Mouse (Mus musculus): ENCODE measurements at regions not wholly inside any gene's neighbourhood (a gene's known extent, or its start where the extent isn't known, plus 50 kb on each side); places are given as distances from the start of the nearest gene placed in this dataset.

DNA sequence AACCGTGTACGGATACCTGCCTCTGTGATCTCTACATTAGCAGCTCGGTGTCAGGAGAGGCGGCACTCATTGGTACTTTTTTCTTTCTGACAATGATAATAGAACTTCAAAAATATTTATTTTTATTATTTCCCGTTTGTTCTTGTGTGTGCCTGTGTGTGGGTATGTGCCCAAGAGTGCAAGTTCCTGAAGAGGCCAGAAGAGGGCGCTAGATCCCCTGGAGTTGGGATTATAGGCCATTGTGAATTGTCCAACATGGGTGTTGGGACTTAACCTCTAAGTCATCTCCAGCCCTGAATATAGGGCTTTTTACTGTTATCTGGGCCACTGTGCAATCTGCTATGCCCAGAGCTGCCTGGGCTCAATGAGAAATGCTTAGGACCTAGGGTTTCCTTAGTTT lies 99.6 kb upstream of the Zc3h12a start:
- ATAC-seq (ENCODE audit: low read depth) (no peak), DNase-seq (no peak)
- H3K4me1 ChIP-seq (replicated peaks), result no peaks in the 10 kb centered on the region
- H3K36me3 ChIP-seq, result no peaks in the 10 kb centered on the region
- 78% methylated on average over 6 of the region's 6 CpGs for WGBS (ENCODE audit: insufficient replicate concordance)
- H3K27me3 ChIP-seq, result peaks cover 7% of the 10 kb centered on the region; the same call in 1 of the 2 replicates
- H3K4me3 ChIP-seq (replicated peaks), result no peak overlapping the region
- H3K9ac ChIP-seq, result no peak overlapping the region
- H3K9me3 ChIP-seq (replicated peaks), result no peaks in the 10 kb centered on the region
- H3K4me2 ChIP-seq, result no peak overlapping the region
- no peak overlapping the region for H3K27ac ChIP-seq

DNA sequence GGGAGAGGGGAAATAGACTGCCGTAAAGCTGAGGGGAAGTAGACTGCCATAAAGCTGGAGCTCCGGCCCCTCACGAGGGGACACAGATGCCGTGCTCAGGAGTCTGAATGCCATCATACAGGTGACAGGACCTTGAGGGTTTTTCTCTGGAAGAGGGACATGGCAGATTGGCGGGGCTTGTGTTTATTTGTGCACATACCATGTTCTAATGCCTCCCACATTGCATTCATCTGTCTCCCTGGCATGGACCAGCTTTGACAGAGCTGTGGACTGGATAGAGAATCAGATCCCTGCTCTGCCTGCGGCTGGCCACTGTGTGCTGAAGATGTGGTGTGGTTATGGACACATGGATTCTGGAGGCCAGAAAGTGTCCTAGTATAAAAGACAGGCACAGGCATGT lies 95.3 kb upstream of the Zc3h12a start:
- no peak for ATAC-seq (ENCODE audit: low read depth)
- 40% methylated on average over 6 of the region's 6 CpGs for WGBS (ENCODE audit: insufficient replicate concordance)
- Histone ChIP-seq H3K4me1 (replicated peaks) (no peaks in the 10 kb centered on the region), H3K27me3 (no peaks in the 10 kb centered on the region), H3K27ac (no peak overlapping the region), H3K9me3 (replicated peaks) (no peaks in the 10 kb centered on the region), H3K36me3 (no peaks in the 10 kb centered on the region), H3K4me2 (no peak overlapping the region), H3K4me3 (replicated peaks) (no peak overlapping the region), H3K9ac (no peak overlapping the region)
- no peak for DNase-seq

DNA sequence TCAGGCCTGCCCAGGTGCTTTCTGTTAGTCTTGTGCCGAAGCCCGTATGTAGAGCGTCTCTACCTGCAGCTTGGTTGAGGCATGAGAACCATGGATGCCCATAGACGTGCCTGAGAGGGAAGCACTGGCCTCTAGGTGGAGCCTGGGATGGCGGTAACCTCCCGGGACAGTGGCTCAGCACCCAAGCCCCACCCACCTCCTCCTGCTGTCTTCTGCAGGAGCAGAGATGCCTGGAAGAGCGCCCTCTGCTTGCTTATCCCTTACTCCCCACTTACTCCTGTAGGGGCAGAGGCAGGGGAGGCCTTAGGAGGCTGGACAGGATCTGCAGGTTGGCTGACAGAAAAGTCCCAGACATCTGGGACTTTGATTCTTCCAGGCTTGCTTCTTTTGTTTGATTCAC lies 92.7 kb upstream of the Zc3h12a start:
- no peaks in the 10 kb centered on the region for H3K4me1 ChIP-seq (replicated peaks)
- 20% methylated on average over 7 of the region's 7 CpGs for WGBS (ENCODE audit: insufficient replicate concordance)
- H3K9me3 ChIP-seq (replicated peaks), result no peaks in the 10 kb centered on the region
- no peaks in the 10 kb centered on the region for H3K27me3 ChIP-seq
- H3K9ac ChIP-seq, result no peak overlapping the region
- H3K4me2 ChIP-seq, result no peak overlapping the region
- H3K27ac ChIP-seq, result no peak overlapping the region
- DNase-seq, result no peak
- ATAC-seq (ENCODE audit: low read depth), result no peak
- H3K4me3 ChIP-seq (replicated peaks), result no peak overlapping the region
- H3K36me3 ChIP-seq, result no peaks in the 10 kb centered on the region

DNA sequence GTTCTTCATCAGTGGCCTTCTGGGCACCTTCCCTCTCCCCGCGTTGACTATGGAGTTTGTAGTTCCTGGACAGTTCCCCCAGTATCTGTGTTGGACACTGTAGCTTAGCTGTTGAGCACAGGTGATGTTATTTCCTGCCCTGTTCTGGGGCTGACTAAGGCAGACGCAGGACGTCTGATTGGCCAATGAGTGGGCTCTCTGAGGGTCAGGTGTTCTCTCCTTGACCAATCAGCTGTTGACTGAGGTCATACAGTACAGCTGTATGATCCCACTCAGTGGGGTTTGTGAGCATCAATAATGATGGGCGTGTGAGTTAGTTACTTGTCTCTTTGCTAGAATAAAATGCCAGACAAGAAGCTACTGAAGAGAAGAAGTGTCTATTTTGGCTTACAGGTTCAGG lies 91.6 kb upstream of the Zc3h12a start:
- no peak overlapping the region for H3K4me3 ChIP-seq (replicated peaks)
- no peaks in the 10 kb centered on the region for H3K4me1 ChIP-seq (replicated peaks)
- no peak overlapping the region for H3K9ac ChIP-seq
- H3K36me3 ChIP-seq, result no peaks in the 10 kb centered on the region
- DNase-seq (no peak), ATAC-seq (ENCODE audit: low read depth) (no peak)
- H3K27me3 ChIP-seq, result no peaks in the 10 kb centered on the region
- WGBS (ENCODE audit: insufficient replicate concordance), result 66% methylated on average over 5 of the region's 5 CpGs
- H3K9me3 ChIP-seq (replicated peaks), result no peaks in the 10 kb centered on the region
- H3K27ac ChIP-seq, result no peak overlapping the region
- H3K4me2 ChIP-seq, result no peak overlapping the region

DNA sequence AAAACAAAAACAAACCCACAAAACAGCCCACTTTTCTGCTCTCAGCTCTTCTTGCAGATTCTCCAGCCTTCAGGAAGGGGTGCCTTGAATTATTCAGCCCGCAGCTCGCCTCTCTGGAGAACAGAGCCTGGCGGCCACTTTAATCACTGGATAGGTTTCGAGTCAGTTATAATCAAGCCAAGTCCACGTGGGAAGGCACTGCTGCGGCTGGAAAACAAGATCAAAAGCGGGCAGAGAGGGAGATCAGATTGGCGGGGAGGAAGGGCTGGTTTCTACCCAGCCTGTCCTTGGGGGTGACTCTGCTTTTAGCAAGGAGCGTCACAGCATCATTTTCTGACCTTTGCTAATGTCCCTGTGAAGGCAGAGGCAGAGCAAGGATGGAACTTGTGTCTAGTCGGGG lies 86.7 kb upstream of the Zc3h12a start:
- H3K4me3 ChIP-seq (replicated peaks), result no peak overlapping the region
- 50% methylated on average over 10 of the region's 10 CpGs for WGBS (ENCODE audit: insufficient replicate concordance)

DNA sequence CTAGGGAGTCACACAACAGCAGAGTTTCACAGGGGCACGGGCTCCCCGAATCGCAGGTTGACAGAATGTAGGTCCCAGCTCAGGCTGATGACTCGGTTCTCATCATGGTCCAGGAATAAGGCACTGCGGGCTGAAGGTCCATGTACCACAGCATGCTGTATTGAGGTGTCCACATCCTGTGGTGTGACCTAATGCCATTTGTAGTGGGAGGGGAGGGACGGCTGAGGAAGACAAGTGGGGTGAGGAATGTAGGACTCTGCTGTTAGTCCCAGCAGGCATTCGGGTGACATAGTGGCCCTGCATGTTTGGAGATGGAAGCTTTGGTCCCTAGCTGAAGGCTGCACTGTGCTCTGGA lies 84.5 kb upstream of the Zc3h12a start:
- Histone ChIP-seq H3K27me3 (no peaks in the 10 kb centered on the region), H3K27ac (no peak overlapping the region), H3K4me3 (replicated peaks) (no peak overlapping the region), H3K9me3 (replicated peaks) (no peaks in the 10 kb centered on the region), H3K36me3 (no peaks in the 10 kb centered on the region), H3K4me1 (replicated peaks) (no peaks in the 10 kb centered on the region), H3K4me2 (no peak overlapping the region), H3K9ac (no peak overlapping the region)
- ATAC-seq (ENCODE audit: low read depth) (no peak), DNase-seq (no peak)
- WGBS (ENCODE audit: insufficient replicate concordance), result 20% methylated on average over 7 of the region's 7 CpGs

More for the DNA sequence above, 86.7 kb upstream of the Zc3h12a start:
- no peak for DNase-seq
- H3K9me3 ChIP-seq (replicated peaks), result no peaks in the 10 kb centered on the region
- no peaks in the 10 kb centered on the region for H3K27me3 ChIP-seq
- H3K9ac ChIP-seq, result no peak overlapping the region
- H3K36me3 ChIP-seq, result no peaks in the 10 kb centered on the region
- ATAC-seq (ENCODE audit: low read depth), result no peak
- H3K4me2 ChIP-seq, result no peak overlapping the region
- H3K4me1 ChIP-seq (replicated peaks), result no peaks in the 10 kb centered on the region
- H3K27ac ChIP-seq, result no peak overlapping the region

DNA sequence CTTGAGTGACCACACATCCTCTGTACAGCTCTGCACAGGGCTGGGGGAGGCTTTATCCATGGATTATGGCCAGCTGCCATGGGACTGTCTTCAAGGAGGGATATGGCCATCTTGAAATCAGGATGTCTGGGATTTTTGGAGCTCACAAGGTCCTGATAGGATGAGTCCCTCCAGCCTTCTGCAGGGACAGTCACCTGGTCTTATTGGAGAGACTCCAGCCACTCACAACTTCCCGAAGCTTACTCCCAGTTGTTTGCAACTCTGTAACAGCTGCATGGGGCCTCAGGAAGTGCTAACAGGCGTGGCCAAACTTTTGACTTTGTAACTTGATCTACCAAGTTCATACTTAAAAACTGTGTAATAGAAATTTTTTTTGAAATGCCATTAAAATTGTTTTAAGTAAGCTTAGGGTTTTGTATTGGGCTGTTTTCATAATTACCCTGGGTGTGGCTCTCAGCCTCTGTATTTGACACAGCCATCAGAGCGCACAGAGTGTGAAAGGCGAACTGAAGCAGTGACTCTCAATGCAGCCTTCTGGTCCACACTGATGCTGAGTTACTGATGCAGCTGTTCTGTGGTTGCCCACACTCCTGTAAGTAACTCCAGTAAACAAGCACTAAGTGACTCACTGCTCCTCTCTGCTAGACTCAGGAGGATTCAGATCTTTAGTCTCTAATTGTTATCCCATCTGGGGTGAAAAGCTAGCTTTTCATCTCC lies 84.0 kb upstream of the Zc3h12a start:
- Histone ChIP-seq H3K4me1 (replicated peaks) (no peaks in the 10 kb centered on the region), H3K27me3 (no peaks in the 10 kb centered on the region), H3K9ac (no peak overlapping the region), H3K4me3 (replicated peaks) (no peak overlapping the region), H3K4me2 (no peak overlapping the region), H3K27ac (no peak overlapping the region), H3K9me3 (replicated peaks) (no peaks in the 10 kb centered on the region), H3K36me3 (no peaks in the 10 kb centered on the region)
- ATAC-seq (ENCODE audit: low read depth) (no peak), DNase-seq (no peak)
- WGBS (ENCODE audit: insufficient replicate concordance), result 27% methylated on average over 4 of the region's 4 CpGs

DNA sequence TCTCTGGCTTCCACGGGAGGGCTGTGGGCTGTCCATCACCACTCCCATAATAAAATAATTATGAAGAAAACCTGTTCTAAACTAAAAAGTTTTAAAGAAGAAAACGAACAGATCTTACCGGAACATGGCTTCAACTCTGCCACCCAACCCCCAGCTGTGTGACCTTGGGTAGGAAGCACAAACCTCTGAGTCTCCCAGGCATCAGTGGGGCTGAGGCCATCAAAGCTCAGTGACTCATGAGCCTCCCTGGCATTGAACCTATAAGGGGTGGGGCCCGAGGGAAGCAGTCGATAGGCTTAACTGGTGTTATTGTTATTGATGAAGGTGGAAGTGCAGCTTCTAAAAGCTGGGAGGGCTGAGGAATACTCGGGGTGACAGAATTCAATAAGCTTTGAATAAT lies 83.1 kb upstream of the Zc3h12a start:
- H3K27me3 ChIP-seq, result no peaks in the 10 kb centered on the region
- 61% methylated on average over 6 of the region's 6 CpGs for WGBS (ENCODE audit: insufficient replicate concordance)
- H3K9me3 ChIP-seq (replicated peaks), result no peaks in the 10 kb centered on the region
- H3K9ac ChIP-seq, result no peak overlapping the region
- no peaks in the 10 kb centered on the region for H3K4me1 ChIP-seq (replicated peaks)
- no peak for ATAC-seq (ENCODE audit: low read depth)
- no peak overlapping the region for H3K27ac ChIP-seq
- no peak overlapping the region for H3K4me3 ChIP-seq (replicated peaks)
- no peaks in the 10 kb centered on the region for H3K36me3 ChIP-seq
- no peak for DNase-seq
- no peak overlapping the region for H3K4me2 ChIP-seq

DNA sequence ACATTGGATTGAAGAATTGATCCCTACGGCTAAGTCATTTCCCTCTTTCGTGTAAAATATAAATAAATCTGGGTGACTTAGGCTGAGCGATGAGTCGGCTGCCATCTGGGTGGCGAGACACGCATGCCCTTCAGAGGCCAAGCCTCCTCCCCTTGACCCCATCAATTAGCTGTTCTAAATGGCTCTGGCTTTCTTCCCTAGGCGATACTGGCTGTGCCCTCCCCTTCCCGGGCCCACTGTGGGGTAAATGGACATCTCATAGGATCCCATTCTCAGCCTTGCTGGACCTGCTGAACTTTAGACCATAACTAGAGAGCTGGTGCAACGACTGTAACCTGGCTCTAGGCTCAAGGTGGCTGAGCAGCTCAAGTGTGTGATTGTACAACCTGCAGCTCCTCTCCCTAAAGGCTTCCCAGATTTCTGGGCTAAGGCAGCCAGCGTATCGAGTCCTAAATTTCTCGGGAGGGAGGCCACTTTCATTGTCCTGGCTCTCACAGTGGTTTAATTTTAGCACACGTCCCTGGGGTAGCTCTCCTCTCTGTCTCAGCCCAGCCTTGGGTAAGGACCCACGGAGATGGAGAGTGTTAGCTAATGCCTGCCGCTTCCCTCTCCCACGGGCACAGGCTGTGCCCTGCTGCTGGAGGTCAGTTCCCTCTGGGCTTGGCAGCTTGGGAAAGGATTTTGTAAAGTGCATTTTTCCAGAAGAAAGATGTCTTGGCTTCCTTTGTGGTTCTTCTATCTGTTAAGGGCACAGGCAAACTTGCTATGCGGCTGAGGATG lies 80.7 kb upstream of the Zc3h12a start:
- H3K27me3 ChIP-seq, result no peaks in the 10 kb centered on the region
- DNase-seq (no peak), ATAC-seq (ENCODE audit: low read depth) (no peak)
- H3K36me3 ChIP-seq, result no peaks in the 10 kb centered on the region
- H3K9ac ChIP-seq, result no peak overlapping the region
- no peak overlapping the region for H3K4me3 ChIP-seq (replicated peaks)
- 62% methylated on average over 17 of the region's 17 CpGs for WGBS (ENCODE audit: insufficient replicate concordance)
- no peaks in the 10 kb centered on the region for H3K9me3 ChIP-seq (replicated peaks)
- no peaks in the 10 kb centered on the region for H3K4me1 ChIP-seq (replicated peaks)
- no peak overlapping the region for H3K4me2 ChIP-seq
- no peak overlapping the region for H3K27ac ChIP-seq

DNA sequence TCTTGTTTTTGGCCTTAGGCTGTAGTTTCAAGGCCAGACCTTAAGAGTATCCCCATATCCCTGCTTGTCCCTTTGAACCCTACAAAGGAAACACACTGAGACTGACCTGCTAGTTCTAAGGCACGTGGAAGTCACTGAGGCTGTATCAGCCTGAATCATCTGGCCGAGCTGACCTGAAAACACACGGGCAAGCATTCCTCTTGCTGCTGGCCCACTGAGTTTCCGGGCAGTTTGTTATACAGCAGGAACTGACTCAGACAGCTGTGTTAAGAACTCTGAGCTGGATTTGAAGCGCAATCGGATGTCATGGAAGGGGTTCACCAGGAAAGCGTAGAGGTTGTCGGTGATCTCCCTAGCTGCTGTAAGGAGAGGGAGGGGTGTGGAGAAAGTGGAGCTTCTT lies 75.9 kb upstream of the Zc3h12a start:
- Histone ChIP-seq H3K27me3 (no peaks in the 10 kb centered on the region; the same call in 1 of the 2 replicates), H3K4me2 (no peak overlapping the region), H3K4me3 (replicated peaks) (no peak overlapping the region), H3K27ac (no peak overlapping the region), H3K9ac (no peak overlapping the region), H3K4me1 (replicated peaks) (no peaks in the 10 kb centered on the region), H3K36me3 (no peaks in the 10 kb centered on the region), H3K9me3 (replicated peaks) (no peaks in the 10 kb centered on the region)
- ATAC-seq (ENCODE audit: low read depth) (no peak), DNase-seq (no peak)
- WGBS (ENCODE audit: insufficient replicate concordance), result 52% methylated on average over 8 of the region's 8 CpGs

DNA sequence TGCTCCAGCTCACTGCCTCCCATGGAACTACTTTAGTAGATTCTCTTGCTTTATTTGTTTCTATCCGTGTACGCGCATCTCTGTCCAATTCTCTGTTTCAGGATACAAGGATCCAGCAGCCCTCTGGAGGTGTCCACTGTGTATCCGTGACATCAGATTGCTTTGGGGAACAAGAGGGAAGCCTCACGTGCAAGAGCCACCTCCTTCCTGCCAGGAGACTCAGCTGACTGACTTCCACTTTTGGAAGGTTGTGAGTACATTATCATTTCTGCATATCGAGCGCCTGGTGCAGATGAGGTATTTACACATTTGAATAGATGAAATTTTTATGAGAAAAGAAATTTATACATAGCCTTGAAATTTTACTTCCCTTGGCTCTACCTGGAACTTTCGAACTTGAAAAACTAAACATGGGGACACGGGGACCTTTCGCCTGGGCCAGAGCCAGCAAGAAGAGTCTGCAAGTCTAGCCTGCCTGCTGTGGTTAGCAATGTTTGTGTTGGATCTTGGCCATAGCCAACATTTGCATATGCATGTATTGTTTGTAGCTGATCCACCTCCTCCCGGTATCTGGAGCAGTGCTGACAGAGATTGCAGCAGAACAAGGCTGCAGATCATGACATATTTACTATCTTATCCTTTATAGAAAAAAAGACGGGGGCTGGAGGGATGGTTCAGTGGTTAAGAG lies 74.1 kb upstream of the Zc3h12a start:
- 63% methylated on average over 12 of the region's 12 CpGs for WGBS (ENCODE audit: insufficient replicate concordance)
- no peaks in the 10 kb centered on the region; the same call in 1 of the 2 replicates for H3K27me3 ChIP-seq
- no peak for DNase-seq

More for the DNA sequence above, 74.1 kb upstream of the Zc3h12a start:
- H3K27ac ChIP-seq, result no peak overlapping the region
- H3K4me3 ChIP-seq (replicated peaks), result no peak overlapping the region
- no peaks in the 10 kb centered on the region for H3K36me3 ChIP-seq
- H3K9me3 ChIP-seq (replicated peaks), result no peaks in the 10 kb centered on the region
- H3K4me1 ChIP-seq (replicated peaks), result no peaks in the 10 kb centered on the region
- no peak overlapping the region for H3K9ac ChIP-seq
- no peak for ATAC-seq (ENCODE audit: low read depth)
- no peak overlapping the region for H3K4me2 ChIP-seq

Data from liver, embryonic 13.5 days (tissue).